Mouse (Mus musculus) C2C12 (cell line): ENCODE data around the gene Tent2. TPM values are rescaled to one million over a fixed set of nuclear protein-coding genes. Genes with fewer than 3 reads are reported as not detected.

ENCODE experiments used
- H3K27me3 ChIP-seq: one replicate; pipeline ENCODE4 v1.6.1; 2011; ENCODE audit not compliant: control insufficient read depth, insufficient read depth, insufficient read length
- H3K36me3 ChIP-seq: one replicate; pipeline ENCODE4 v1.6.1; 2011; ENCODE audit not compliant: control insufficient read depth, insufficient read depth
- H3K4me3 ChIP-seq: one replicate; pipeline ENCODE4 v1.5.1; 2011; ENCODE audit warnings: mild to moderate bottlenecking, control low read depth; ENCODE audit not compliant: poor library complexity, insufficient read depth, severe bottlenecking
- H3K79me2 ChIP-seq: one replicate; pipeline ENCODE4 v1.6.1; 2011; ENCODE audit not compliant: control insufficient read depth, insufficient read depth
- H3K79me3 ChIP-seq: one replicate; pipeline ENCODE4 v1.6.1; 2011; ENCODE audit warnings: low read depth, control low read depth
- H3ac ChIP-seq: one replicate; pipeline ENCODE3; 2011; ENCODE audit warnings: low read depth; ENCODE audit not compliant: control insufficient read depth, insufficient read length
- CEBPB ChIP-seq: IDR thresholded peaks from one replicate; pipeline ENCODE4 v1.6.1; 2011; ENCODE audit warnings: low read depth, mild to moderate bottlenecking, control low read depth, moderate library complexity
- CTCF ChIP-seq: IDR thresholded peaks from one replicate; pipeline ENCODE4 v1.5.1; 2011; ENCODE audit not compliant: control insufficient read depth, insufficient read depth, insufficient read length
- FOSL1 ChIP-seq: IDR thresholded peaks from one replicate; pipeline ENCODE4 v1.8.0; 2011; ENCODE audit warnings: mild to moderate bottlenecking, low read length; ENCODE audit not compliant: poor library complexity, insufficient read depth, severe bottlenecking
- MAX ChIP-seq: IDR thresholded peaks from one replicate; pipeline ENCODE4 v1.6.1; 2011; ENCODE audit warnings: mild to moderate bottlenecking, control low read depth
- MYOD1 ChIP-seq: IDR thresholded peaks from one replicate; pipeline ENCODE4 v1.6.1; 2011; ENCODE audit warnings: low read depth; ENCODE audit not compliant: control insufficient read depth, insufficient read length
- MYOG ChIP-seq: IDR thresholded peaks from one replicate; pipeline ENCODE4 v1.6.1; 2011; ENCODE audit not compliant: control insufficient read depth, insufficient read length; ENCODE audit errors: extremely low read depth
- USF1 ChIP-seq: IDR thresholded peaks from one replicate; pipeline ENCODE4 v1.6.1; 2011; ENCODE audit warnings: low read depth, mild to moderate bottlenecking, control low read depth, moderate library complexity
- polyA plus RNA-seq: library from polyadenylated mRNA; unstranded; fragments of >200 nt; fragmentation: generic; extraction: Trizol; gene quantifications from one replicate; pipeline ENCODE4 v1.2.1, GENCODE M21; 2012; ENCODE audit warnings: missing spikeins

Tent2 gene
- polyA plus RNA-seq, 1 experiment = 8.2 TPM

GRCm38 (mm10) chr13:93162456-93162855, 29.7 kb downstream of the Tent2 start:
- peaks cover 2% of the 10 kb centered on the region for H3K79me3 ChIP-seq
- H3ac ChIP-seq = no peak overlapping the region
- no peak for TF ChIP-seq MYOG
- no peak for TF ChIP-seq FOSL1
- TF ChIP-seq MAX = no peak
- TF ChIP-seq CTCF = no peak
- TF ChIP-seq CEBPB = no peak
- TF ChIP-seq USF1 = no peak
- TF ChIP-seq MYOD1 = no peak
- no peaks in the 10 kb centered on the region for H3K27me3 ChIP-seq
- H3K36me3 ChIP-seq = peaks cover 57% of the 10 kb centered on the region
- H3K4me3 ChIP-seq = no peak overlapping the region
- H3K79me2 ChIP-seq = no peaks in the 10 kb centered on the region

- no peaks in the 10 kb centered on the region for H3K27me3 ChIP-seq
- H3ac ChIP-seq = no peak overlapping the region
- H3K79me2 ChIP-seq = no peaks in the 10 kb centered on the region
- H3K36me3 ChIP-seq = peaks cover 54% of the 10 kb centered on the region
- no peak overlapping the region for H3K4me3 ChIP-seq
- TF ChIP-seq USF1 (no peak), MYOD1 (no peak), MYOG (no peak), MAX (no peak), CTCF (no peak), FOSL1 (no peak), CEBPB (no peak)
- H3K79me3 ChIP-seq = peaks cover 2% of the 10 kb centered on the region
Measured at GRCm38 (mm10) chr13:93158261-93158660, 33.9 kb downstream of the Tent2 start.

GRCm38 (mm10) chr13:93153280-93153679, 38.9 kb downstream of the Tent2 start:
- H3K27me3 ChIP-seq = no peaks in the 10 kb centered on the region
- peaks cover 64% of the 10 kb centered on the region for H3K36me3 ChIP-seq
- H3K4me3 ChIP-seq = no peak overlapping the region
- TF ChIP-seq MYOG (no peak), USF1 (no peak), CTCF (no peak), MAX (no peak), FOSL1 (no peak), CEBPB (no peak), MYOD1 (no peak)
- no peaks in the 10 kb centered on the region for H3K79me2 ChIP-seq
- H3ac ChIP-seq = no peak overlapping the region
- H3K79me3 ChIP-seq = peaks cover 2% of the 10 kb centered on the region

GRCm38 (mm10) chr13:93144336-93145167, 47.6 kb downstream of the Tent2 start, which contains the start of gene Cmya5:
TSS of gene Cmya5 (minus strand) at chr13:93144724.
- Histone ChIP-seq H3ac (no peak within 1 kb of the TSS), H3K27me3 (no peaks in the 10 kb centered on the region), H3K36me3 (peaks cover 32% of the 10 kb centered on the region), H3K79me3 (no peaks in the 10 kb centered on the region), H3K4me3 (no peak within 1 kb of the TSS), H3K79me2 (no peaks in the 10 kb centered on the region)
- no peak for TF ChIP-seq MYOD1
- TF ChIP-seq CTCF = no peak
- no peak for TF ChIP-seq USF1
- no peak for TF ChIP-seq MYOG
- TF ChIP-seq FOSL1 = no peak
- TF ChIP-seq CEBPB = no peak
- TF ChIP-seq MAX = no peak

GRCm38 (mm10) chr13:93143819-93144283, 48.3 kb downstream of the Tent2 start:
- TF ChIP-seq USF1 = no peak
- no peak for TF ChIP-seq MYOG
- TF ChIP-seq MAX = no peak
- no peak for TF ChIP-seq MYOD1
- TF ChIP-seq CTCF = no peak
- no peak for TF ChIP-seq CEBPB
- Histone ChIP-seq H3K79me3 (no peaks in the 10 kb centered on the region), H3K4me3 (no peak overlapping the region), H3K27me3 (no peaks in the 10 kb centered on the region), H3ac (no peak overlapping the region), H3K36me3 (peaks cover 25% of the 10 kb centered on the region), H3K79me2 (no peaks in the 10 kb centered on the region)
